Mouse (Mus musculus): Measurements from ENCODE around the gene Adat3. TPM values are rescaled to one million over a fixed set of nuclear protein-coding genes. Genes with fewer than 3 reads are reported as not detected.
"Not testable (repeated sequence)": the region's sequence is repeated elsewhere in the genome, so short reads cannot be mapped to it uniquely, and the experiment has no call there.

Adat3 gene
- polyA plus RNA-seq, 1 experiment from 2014 or later, result 7.7 TPM

DNA sequence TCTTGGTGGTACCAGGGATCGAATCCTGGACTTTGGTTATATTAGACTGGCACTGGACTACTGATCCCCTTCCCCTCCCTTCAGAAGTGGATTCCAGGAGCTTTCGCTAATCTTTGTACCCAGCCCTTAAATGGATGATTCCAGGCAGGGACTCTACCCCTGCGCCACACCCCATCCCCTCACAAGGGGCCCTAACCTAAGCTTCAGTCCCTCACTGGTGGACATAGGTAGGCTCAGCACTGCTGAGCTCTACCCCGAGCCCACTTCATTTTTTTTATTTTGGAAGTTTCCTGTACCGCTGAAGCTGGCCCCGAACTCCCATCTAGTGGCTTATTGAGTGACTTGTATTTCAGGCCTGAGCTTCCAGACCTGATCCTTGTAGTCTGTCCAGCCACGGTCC lies 684 bp downstream of the Adat3 start:
- ATAC-seq (ENCODE audit: insufficient number of reproducible peaks, insufficient read depth, low FRiP score, low read depth), result no peak
- Histone ChIP-seq H3K4me2 (replicated peaks; ENCODE audit: low read depth, low read length) (peak overlapping the region; percentile 96), H3K9ac (replicated peaks; ENCODE audit: low read depth, low read length) (peak overlapping the region; percentile 57), H3K4me3 (ENCODE audit: low read depth, low read length) (peak overlapping the region; percentile 68), H3K27me3 (ENCODE audit: control insufficient read depth, insufficient read depth, low read length) (no peaks in the 10 kb centered on the region), H3K4me1 (ENCODE audit: control insufficient read depth, insufficient read depth, low read length) (peaks cover 11% of the 10 kb centered on the region), H3K36me3 (ENCODE audit: control insufficient read depth, insufficient read depth, low read length) (peaks cover 25% of the 10 kb centered on the region), H3K27ac (ENCODE audit: low read length) (peak overlapping the region; percentile 77), H3K9me3 (ENCODE audit: control insufficient read depth, low read depth, low read length) (no peaks in the 10 kb centered on the region)
- WGBS, result 31% methylated on average over 7 of the region's 7 CpGs

DNA sequence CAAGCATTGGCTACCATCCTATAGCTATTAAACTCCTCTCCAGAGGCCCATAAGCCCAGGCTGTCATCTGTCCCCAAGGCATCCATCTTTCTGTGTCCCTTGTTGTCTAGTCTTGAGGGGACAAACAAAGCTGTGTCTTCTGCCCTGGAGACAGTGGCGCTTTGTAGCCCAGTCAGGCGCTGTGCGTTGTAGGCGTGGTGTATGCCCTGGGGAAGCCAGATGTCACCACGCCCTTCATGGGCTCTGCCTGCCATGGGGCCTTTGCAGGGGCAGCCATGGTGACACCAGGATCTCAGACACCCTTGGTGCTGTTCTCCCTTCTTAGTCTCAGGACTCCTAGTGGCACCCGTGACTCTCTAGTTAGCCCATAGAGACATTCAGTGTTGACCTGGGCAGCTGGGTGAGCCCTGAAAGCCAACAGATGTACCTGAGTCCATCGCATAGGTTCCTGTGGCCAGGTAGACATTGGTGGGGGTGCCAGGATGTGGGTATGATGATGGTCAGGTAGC lies 1.4 kb downstream of the Adat3 start:
- no peak overlapping the region for H3K27ac ChIP-seq (ENCODE audit: low read length)
- H3K4me3 ChIP-seq (ENCODE audit: low read depth, low read length), result peak overlapping the region; percentile 68
- peaks cover 11% of the 10 kb centered on the region for H3K4me1 ChIP-seq (ENCODE audit: control insufficient read depth, insufficient read depth, low read length)
- H3K27me3 ChIP-seq (ENCODE audit: control insufficient read depth, insufficient read depth, low read length), result no peaks in the 10 kb centered on the region
- no peak for ATAC-seq (ENCODE audit: insufficient number of reproducible peaks, insufficient read depth, low FRiP score, low read depth)
- peak overlapping the region; percentile 96 for H3K4me2 ChIP-seq (replicated peaks; ENCODE audit: low read depth, low read length)
- H3K9me3 ChIP-seq (ENCODE audit: control insufficient read depth, low read depth, low read length), result no peaks in the 10 kb centered on the region
- 75% methylated on average over 7 of the region's 7 CpGs for WGBS
- peaks cover 32% of the 10 kb centered on the region for H3K36me3 ChIP-seq (ENCODE audit: control insufficient read depth, insufficient read depth, low read length)
- H3K9ac ChIP-seq (replicated peaks; ENCODE audit: low read depth, low read length), result no peak overlapping the region

DNA sequence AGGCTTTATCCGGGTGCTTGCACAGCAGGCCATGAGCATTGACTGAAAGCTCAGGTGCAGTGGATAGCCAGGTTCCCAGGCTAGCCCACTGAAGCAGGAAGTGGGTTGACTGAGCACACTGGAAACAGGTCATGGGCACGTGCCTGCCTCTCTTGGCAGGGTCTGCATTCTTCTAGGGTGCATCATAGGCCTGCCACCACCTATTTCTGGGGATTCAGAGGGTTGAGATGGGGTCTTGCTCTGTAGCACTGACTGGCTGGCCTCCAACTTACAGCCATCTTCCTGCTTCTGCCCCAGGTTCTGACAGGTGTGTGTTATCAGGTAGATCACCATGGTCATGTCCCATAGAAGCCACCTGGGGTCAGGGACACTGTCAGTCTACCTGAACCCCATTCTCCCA lies 2.3 kb downstream of the Adat3 start:
- Histone ChIP-seq H3K27me3 (ENCODE audit: control insufficient read depth, insufficient read depth, low read length) (no peaks in the 10 kb centered on the region), H3K4me2 (replicated peaks; ENCODE audit: low read depth, low read length) (no peak overlapping the region), H3K4me1 (ENCODE audit: control insufficient read depth, insufficient read depth, low read length) (peaks cover 11% of the 10 kb centered on the region), H3K4me3 (ENCODE audit: low read depth, low read length) (no peak overlapping the region), H3K27ac (ENCODE audit: low read length) (no peak overlapping the region), H3K9me3 (ENCODE audit: control insufficient read depth, low read depth, low read length) (no peaks in the 10 kb centered on the region), H3K36me3 (ENCODE audit: control insufficient read depth, insufficient read depth, low read length) (peaks cover 35% of the 10 kb centered on the region), H3K9ac (replicated peaks; ENCODE audit: low read depth, low read length) (no peak overlapping the region)
- ATAC-seq (ENCODE audit: insufficient number of reproducible peaks, insufficient read depth, low FRiP score, low read depth), result no peak
- 88% methylated on average over 2 of the region's 2 CpGs for WGBS

DNA sequence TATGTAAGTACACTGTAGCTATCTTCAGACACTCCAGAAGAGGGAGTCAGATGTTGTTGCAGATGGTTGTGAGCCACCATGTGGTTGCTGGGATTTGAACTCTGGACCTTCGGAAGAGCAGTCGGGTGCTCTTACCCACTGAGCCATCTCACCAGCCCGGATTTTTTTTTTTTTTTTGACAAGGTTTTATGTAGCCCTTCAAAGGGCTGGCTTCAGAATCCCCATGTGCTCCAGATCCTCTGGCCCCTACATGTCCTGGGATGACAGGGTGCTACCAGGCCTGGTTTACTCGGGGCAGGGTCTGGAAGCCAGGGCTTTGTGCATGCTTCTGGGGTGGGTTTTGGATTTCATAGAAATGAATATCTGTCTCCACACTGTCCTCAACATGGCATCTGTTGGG lies 3.0 kb downstream of the Adat3 start, which contains the start of gene Gm49322:
Gm49322 (plus strand) TSS at position 301 of the 400 bp plus-strand sequence.
- H3K9ac ChIP-seq (replicated peaks; ENCODE audit: low read depth, low read length), result not testable (repeated sequence)
- WGBS, result 85% methylated on average over 4 of the region's 4 CpGs

DNA sequence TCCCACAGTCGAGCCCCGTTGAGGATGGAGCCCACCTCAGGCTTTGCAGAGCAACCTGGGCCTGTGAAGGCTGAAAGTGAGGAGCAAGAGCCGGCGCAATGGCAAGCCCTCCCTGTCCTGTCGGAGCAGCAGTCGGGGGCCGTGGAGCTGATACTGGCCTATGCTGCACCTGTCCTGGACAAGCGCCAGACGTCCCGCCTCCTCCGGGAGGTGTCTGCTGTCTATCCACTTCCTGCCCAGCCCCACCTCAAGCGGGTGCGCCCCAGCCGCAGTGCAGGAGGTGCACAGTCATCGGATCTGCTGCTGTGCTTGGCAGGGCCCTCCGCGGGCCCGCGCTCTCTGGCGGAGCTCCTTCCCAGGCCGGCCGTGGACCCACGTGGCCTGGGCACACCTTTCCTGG lies 3.6 kb downstream of the Adat3 start:
- Histone ChIP-seq H3K4me2 (replicated peaks; ENCODE audit: low read depth, low read length) (no peak overlapping the region), H3K4me3 (ENCODE audit: low read depth, low read length) (no peak overlapping the region), H3K9ac (replicated peaks; ENCODE audit: low read depth, low read length) (no peak overlapping the region), H3K9me3 (ENCODE audit: control insufficient read depth, low read depth, low read length) (no peaks in the 10 kb centered on the region), H3K36me3 (ENCODE audit: control insufficient read depth, insufficient read depth, low read length) (peaks cover 42% of the 10 kb centered on the region), H3K27me3 (ENCODE audit: control insufficient read depth, insufficient read depth, low read length) (no peaks in the 10 kb centered on the region), H3K4me1 (ENCODE audit: control insufficient read depth, insufficient read depth, low read length) (peaks cover 11% of the 10 kb centered on the region), H3K27ac (ENCODE audit: low read length) (no peak overlapping the region)
- ATAC-seq (ENCODE audit: insufficient number of reproducible peaks, insufficient read depth, low FRiP score, low read depth), result no peak
- 87% methylated on average over 23 of the region's 23 CpGs for WGBS

More for the DNA sequence above, 3.0 kb downstream of the Adat3 start, which contains the start of gene Gm49322:
- not testable (repeated sequence) for H3K27me3 ChIP-seq (ENCODE audit: control insufficient read depth, insufficient read depth, low read length); ATAC-seq (ENCODE audit: insufficient number of reproducible peaks, insufficient read depth, low FRiP score, low read depth); H3K9me3 ChIP-seq (ENCODE audit: control insufficient read depth, low read depth, low read length); H3K4me3 ChIP-seq (ENCODE audit: low read depth, low read length); H3K27ac ChIP-seq (ENCODE audit: low read length); H3K4me2 ChIP-seq (replicated peaks; ENCODE audit: low read depth, low read length)
- peaks cover 42% of the 10 kb centered on the region for H3K36me3 ChIP-seq (ENCODE audit: control insufficient read depth, insufficient read depth, low read length)
- H3K4me1 ChIP-seq (ENCODE audit: control insufficient read depth, insufficient read depth, low read length), result peaks cover 11% of the 10 kb centered on the region

DNA sequence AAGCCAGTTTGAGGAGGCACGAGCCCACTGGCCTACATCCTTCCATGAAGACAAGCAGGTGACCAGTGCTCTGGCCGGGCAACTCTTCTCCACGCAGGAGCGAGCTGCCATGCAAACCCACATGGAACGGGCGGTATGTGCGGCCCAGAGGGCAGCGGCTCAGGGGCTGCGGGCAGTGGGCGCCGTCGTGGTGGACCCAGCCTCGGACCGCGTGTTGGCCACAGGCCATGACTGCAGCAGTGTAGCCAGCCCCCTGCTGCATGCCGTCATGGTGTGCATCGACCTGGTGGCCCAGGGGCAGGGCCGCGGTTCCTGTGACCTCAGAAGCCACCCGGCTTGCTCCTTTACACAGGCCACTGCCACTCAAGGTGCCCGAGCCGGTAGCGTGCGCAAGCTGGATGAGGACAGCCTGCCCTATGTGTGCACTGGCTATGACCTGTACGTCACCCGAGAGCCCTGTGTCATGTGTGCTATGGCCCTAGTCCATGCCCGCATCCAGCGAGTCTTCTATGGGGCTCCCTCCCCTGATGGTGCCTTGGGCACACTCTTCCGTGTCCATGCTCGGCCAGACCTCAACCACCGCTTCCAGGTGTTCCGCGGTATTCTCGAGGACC lies 4.2 kb downstream of the Adat3 start:
- Histone ChIP-seq H3K4me1 (ENCODE audit: control insufficient read depth, insufficient read depth, low read length) (peaks cover 11% of the 10 kb centered on the region), H3K36me3 (ENCODE audit: control insufficient read depth, insufficient read depth, low read length) (peaks cover 42% of the 10 kb centered on the region), H3K4me3 (ENCODE audit: low read depth, low read length) (no peak overlapping the region), H3K27ac (ENCODE audit: low read length) (no peak overlapping the region), H3K27me3 (ENCODE audit: control insufficient read depth, insufficient read depth, low read length) (no peaks in the 10 kb centered on the region), H3K9me3 (ENCODE audit: control insufficient read depth, low read depth, low read length) (no peaks in the 10 kb centered on the region), H3K9ac (replicated peaks; ENCODE audit: low read depth, low read length) (no peak overlapping the region), H3K4me2 (replicated peaks; ENCODE audit: low read depth, low read length) (no peak overlapping the region)
- WGBS, result 97% methylated on average over 34 of the region's 34 CpGs
- no peak for ATAC-seq (ENCODE audit: insufficient number of reproducible peaks, insufficient read depth, low FRiP score, low read depth)

DNA sequence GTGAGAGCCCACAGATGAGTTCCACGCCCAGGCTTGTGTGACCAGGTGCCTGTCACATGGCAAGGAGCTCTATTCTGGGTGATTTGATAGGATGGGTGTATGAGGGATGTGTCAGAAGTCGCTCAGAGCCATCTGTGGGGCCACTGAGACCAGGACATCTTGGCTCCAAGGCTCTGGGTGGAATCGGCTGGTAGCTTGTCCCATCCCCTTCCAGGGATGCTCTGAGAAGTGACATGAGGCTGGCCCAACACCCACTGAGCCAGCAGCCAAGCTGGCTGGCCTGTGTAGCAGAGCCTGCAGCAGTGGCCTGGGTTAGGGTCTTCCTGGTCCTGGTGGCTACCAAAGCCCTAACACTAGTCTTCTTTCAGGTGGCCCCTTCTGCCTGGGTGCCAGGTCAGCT lies 5.8 kb downstream of the Adat3 start:
- Histone ChIP-seq H3K27ac (ENCODE audit: low read length) (no peak overlapping the region), H3K36me3 (ENCODE audit: control insufficient read depth, insufficient read depth, low read length) (peaks cover 53% of the 10 kb centered on the region), H3K4me1 (ENCODE audit: control insufficient read depth, insufficient read depth, low read length) (peaks cover 7% of the 10 kb centered on the region), H3K4me2 (replicated peaks; ENCODE audit: low read depth, low read length) (no peak overlapping the region), H3K27me3 (ENCODE audit: control insufficient read depth, insufficient read depth, low read length) (no peaks in the 10 kb centered on the region), H3K4me3 (ENCODE audit: low read depth, low read length) (no peak overlapping the region), H3K9me3 (ENCODE audit: control insufficient read depth, low read depth, low read length) (no peaks in the 10 kb centered on the region), H3K9ac (replicated peaks; ENCODE audit: low read depth, low read length) (no peak overlapping the region)
- no peak for ATAC-seq (ENCODE audit: insufficient number of reproducible peaks, insufficient read depth, low FRiP score, low read depth)
- WGBS, result 91% methylated on average over 3 of the region's 3 CpGs

DNA sequence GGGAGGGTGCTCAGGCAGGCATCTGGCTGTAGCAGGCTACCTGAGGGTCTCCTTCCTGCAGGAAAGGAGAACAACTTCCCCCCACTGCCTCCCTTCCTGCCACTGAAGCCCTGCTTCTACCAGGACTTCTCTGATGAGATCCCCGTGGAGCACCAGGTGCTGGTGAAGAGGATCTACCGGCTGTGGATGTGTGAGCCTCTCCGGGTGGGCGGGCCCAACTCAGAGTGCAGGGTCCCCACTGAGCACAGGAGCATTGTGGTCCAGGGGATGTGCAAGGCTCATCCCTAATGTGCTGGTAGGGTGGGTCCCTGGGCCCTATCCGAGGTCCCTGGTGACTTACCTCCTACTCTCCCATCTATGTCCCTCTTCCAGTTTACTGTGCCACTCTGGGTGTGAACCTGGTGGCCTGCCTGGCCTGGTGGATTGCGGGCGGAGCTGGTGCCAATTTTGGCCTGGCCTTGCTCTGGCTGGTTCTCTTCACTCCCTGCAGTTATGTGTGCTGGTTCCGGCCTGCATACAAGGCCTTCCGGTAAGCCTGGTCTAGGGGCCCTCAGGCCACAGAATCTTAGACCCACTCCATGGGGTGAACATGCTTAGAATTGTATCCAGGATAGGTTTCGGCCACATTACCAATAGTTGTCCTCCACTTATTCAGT lies 6.7 kb downstream of the Adat3 start:
- Histone ChIP-seq H3K4me1 (ENCODE audit: control insufficient read depth, insufficient read depth, low read length) (no peaks in the 10 kb centered on the region), H3K4me2 (replicated peaks; ENCODE audit: low read depth, low read length) (no peak overlapping the region), H3K27me3 (ENCODE audit: control insufficient read depth, insufficient read depth, low read length) (no peaks in the 10 kb centered on the region), H3K9me3 (ENCODE audit: control insufficient read depth, low read depth, low read length) (no peaks in the 10 kb centered on the region), H3K27ac (ENCODE audit: low read length) (no peak overlapping the region), H3K4me3 (ENCODE audit: low read depth, low read length) (no peak overlapping the region), H3K9ac (replicated peaks; ENCODE audit: low read depth, low read length) (no peak overlapping the region), H3K36me3 (ENCODE audit: control insufficient read depth, insufficient read depth, low read length) (peaks cover 62% of the 10 kb centered on the region)
- WGBS, result 87% methylated on average over 10 of the region's 10 CpGs
- no peak for ATAC-seq (ENCODE audit: insufficient number of reproducible peaks, insufficient read depth, low FRiP score, low read depth)

Data from stomach, embryonic 14.5 days (tissue).